Mouse (Mus musculus): ENCODE measurements around the gene Cgrrf1.
"Not testable (repeated sequence)": the region's sequence is repeated elsewhere in the genome, so short reads cannot be mapped to it uniquely, and the experiment has no call there.

Cgrrf1 gene

DNA sequence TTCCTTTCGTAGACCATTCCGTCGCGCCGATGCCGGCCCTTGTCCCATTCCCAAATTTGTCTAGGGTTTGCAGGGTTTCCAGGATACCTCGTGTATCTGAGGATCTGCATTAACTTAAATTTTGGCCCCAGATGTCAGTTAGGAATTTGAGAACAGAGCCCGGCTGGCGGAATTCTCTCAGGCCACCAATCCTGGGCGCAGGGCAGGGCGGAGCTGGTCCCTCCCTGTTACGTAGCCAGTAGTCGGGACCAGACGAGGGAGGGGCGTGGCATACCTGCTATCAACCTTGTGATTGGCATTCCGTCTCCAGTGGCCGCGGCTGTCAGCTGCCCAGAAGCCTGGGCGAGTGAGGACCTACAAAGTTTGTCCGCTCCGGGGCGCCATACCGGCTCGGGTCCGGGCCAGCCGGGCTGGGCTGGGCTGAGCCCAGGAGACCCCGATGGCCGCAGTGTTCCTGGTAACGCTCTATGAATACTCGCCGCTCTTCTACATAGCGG lies at the start of gene Cgrrf1:
Cgrrf1 (plus strand) TSS at position 289 of the 497 bp plus-strand sequence.
- DNase-seq (ENCODE audit: low spot score), result peak; percentile 99

DNA sequence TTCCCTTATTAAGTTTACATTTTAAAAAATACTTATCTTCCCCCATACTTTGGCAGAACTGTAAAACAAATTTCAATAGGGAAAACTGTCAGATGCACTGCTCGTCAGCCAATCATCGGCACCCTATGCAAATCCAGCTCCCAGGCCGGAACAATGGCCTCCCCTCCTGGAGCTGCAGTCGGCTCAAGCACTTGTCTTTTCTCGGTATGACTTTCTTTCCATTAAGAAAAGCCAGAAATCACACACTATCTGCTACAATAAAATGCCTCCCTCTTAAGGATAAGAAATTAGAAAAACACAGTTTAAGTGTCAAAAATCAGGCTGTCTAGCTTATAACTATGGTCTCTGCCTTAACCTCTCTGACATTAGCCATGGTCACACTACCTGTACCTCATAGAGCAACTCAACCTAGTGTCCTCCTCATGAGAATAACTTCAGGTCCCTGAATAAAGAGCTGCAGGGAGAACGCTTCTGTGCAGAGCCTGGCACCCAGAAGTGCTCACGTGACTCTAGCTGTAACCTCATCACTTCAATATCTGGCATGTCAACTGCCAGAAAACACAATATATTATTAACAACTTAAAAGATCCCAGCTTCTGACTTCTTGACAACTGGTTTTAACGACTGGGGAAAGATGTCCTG lies 49.6 kb upstream of the Cgrrf1 start:
- no peak for DNase-seq (ENCODE audit: low spot score)

DNA sequence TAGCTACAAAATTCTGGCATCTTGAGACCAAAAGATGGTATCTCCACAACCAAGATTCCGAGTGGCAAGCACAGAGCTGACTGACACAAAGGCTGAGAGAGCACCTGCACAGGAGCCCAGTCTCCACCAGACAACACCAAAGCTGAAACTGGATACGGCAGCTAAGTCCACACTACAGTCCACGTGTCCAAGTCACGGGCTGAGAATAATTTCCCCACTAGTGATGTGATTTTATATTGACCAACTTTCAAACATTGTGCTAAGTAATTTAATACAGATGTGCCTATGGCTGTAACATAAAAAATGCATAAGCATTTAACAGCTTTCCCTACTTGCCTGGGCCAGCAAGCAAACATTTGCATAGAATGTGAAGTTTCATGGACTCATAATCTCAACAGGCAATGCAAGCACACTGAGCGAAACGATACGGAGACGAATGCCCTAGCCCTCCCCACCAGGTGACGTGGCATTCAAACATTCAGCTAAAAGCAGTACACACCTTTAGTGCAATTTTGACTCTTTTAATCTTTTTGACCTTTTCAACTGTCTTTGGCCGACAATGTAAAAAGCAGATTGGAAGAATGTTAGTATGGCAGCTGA lies 48.5 kb upstream of the Cgrrf1 start:
- no peak for DNase-seq (ENCODE audit: low spot score)

DNA sequence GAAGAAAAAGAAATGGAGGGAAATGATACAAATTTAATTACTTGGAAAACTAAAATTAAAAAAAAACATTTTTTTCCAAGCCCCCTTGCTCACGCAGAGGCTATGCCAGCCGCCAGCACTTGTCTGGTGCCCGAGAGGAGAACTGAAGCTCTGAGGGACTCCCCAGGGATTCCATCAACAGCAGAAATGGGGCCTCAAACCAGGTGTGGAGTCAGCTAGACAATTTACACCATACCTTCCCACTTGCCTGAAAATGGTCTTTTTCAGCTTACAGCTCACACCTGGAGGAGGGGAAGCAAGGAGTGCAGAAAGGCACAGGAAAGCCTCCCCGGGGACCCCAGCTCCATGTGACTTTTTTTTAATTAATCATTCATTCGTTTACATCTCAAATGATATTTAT lies 46.7 kb upstream of the Cgrrf1 start:
- DNase-seq (ENCODE audit: low spot score), result no peak

DNA sequence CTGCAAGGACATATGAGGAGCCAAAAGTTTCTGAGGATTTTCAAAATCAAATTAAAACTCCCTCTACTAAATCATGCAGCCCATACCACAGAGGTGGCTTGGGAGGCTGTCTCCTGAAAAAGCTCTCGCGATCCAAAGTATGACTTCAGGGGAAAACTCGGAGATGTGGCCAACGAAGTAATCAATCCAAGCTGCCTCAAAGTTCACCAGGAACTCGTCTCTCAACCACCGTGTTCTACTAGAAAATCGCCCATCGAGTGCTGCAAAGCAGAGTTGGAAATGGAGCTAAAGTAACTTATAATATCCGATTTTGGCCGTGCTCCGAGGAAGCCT lies 44.5 kb upstream of the Cgrrf1 start:
- no peak for DNase-seq (ENCODE audit: low spot score)

DNA sequence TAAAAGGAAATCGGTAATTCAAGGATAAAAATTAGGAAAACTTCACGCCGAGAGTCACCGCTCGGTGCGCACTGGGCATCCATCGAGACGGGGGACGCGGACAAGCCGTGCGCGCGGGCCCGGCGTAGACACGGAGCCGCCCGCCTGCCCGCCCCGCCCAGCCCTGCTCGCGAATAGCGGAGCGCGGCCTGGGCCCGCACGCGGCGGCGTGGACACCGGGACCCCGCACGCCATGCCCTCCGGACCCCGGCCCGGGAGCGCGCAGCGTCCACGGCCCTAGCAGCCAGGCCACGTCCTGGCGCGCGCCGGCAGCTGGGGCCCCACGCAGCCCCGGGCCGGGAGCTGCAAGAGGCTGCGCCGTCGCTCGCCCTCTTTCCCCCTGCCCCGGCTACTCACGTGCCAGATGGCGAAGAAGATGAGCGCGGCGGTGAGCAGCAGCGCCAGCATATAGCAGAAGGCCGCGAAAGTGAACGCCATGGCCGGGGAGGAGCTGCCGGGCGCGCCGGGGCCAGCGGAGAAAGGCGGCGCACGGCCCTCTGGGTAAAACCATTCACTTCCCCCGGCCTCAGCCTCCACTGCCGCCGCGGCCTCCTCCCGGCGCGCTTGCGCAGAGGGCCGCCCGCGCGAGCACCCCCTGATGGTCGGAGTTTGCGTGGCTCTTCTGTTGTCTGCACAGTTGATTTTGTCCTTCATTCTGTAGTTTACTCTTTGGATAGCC lies 44.0 kb upstream of the Cgrrf1 start, which contains the start of gene Cnih1:
Cnih1 (minus strand) TSS at position 625 of the 718 bp plus-strand sequence.
- DNase-seq (ENCODE audit: low spot score), result peak; percentile 89

DNA sequence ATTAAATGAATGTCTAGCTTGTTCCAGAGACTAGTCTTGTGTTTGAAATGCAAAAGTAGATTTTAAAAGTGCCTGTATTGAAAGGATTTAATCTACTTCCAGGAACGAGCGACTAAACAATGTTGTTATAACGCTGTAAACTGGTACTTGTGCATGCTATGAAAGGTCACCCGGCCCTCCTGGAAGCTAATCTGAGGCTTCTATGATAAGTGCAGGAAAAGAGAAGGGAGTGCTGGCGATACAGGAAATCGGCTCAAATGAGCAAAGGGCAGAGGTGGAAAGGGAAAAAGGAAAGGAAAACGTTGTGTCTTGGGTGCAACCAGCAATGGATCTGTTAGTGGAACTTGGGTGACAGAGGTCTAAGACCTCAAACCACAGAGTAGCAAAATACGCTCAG lies 43.4 kb upstream of the Cgrrf1 start:
- DNase-seq (ENCODE audit: low spot score), result no peak

DNA sequence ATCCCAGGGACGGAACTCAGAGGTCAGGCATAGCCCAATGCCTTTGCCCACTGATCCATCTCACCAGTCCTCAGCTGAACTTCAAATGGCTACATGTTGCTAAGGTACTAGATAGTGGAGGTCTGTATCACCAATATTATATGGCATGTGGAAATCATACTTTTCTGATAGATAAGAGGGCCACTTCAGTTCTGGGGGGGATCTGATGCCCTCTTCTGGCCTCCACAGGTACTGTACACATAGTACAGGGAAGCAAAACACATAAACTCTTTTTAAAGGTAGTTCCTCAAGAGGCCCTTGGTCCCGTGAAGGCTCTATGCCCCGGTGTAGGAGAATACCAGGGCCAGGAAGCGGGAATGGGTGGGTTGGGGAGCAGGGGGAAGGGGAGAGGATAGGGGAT lies 41.6 kb upstream of the Cgrrf1 start:
- DNase-seq (ENCODE audit: low spot score), result no peak

DNA sequence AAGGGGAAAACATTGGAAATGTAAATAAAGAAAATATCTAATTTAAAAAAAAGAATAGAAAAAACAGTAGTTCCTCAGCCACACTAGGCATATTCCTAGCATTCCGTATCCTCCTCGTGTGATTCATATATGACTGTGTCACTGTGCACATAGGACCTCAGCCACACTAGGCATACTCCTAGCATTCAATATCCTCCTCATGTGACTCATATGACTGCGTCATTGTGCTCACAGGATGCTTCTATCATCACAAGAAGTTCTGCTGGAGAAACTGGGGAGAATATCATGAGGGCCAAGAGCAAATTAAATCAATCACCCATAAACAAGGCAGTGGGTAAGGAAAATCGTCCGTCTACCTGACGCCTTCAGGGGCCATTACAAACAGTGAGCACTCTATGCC lies 41.2 kb upstream of the Cgrrf1 start:
- no peak for DNase-seq (ENCODE audit: low spot score)

DNA sequence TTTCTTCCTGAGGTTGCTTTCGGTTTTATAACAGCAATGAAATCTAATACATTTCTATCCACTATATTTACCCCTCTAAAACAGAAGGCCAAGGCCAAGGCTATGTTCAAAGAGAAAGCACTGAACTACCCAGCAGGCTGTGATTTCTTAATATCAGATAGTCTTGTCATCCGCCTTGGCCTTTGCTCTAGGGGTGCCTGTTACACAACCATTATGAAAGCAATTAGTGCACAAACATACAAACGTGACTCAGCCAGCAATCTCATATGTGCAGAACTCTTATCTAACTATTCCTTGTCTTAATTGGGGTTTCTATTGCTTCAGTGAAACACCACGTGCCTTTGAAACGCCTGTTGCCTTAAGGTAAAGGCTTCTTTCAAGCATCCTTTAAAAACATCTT lies 37.8 kb upstream of the Cgrrf1 start:
- peak; percentile 39 for DNase-seq (ENCODE audit: low spot score)

DNA sequence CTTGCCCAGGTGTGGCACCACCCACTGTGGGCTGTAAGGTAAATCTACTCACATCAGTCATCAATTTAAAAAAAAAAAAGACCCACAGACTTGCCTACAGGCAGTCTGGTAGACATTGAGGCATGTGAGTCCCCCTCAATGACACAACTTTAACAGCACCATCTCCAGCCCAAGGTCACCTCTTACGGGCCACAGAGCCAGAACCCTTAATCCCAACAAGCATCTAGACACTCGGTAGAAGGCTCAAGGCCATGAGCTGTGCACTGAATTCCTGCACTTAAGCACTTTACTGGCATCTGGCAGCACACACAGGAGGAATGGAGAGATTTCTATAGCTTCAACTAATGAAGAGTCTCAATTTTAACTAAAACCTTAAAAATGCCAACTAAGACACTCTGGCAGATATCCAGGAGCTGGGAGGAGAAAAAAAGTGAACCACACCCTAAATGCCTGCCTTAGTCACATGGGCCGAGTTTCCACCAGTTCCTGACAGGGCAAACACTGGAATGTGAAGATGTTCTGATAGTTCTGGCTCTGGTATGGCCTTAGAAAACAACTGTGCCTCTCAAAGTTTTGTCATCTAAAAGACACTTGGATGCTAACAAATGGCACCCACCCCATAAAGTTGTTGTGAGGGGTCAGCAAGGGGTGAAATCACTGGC lies 31.1 kb upstream of the Cgrrf1 start:
- DNase-seq (ENCODE audit: low spot score), result peak; percentile 21

DNA sequence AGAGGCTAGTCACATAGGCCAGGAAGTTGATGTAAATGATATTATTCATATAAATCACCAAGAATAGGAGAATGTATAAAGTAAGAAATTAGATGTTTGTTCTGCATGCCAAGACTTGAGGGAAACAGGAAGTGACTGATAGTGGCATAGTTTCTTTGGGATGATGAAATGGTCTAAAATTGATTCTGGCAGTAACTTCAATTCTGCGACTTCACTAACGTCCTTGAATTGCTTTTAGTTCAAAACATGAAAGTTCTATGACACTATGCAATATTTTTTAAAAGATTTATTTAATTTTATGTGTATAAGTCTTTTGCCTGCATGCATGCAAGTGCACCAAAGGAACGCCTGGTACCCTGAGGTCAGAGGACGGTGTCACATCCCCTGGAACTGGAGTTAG lies 28.7 kb upstream of the Cgrrf1 start:
- no peak for DNase-seq (ENCODE audit: low spot score)

DNA sequence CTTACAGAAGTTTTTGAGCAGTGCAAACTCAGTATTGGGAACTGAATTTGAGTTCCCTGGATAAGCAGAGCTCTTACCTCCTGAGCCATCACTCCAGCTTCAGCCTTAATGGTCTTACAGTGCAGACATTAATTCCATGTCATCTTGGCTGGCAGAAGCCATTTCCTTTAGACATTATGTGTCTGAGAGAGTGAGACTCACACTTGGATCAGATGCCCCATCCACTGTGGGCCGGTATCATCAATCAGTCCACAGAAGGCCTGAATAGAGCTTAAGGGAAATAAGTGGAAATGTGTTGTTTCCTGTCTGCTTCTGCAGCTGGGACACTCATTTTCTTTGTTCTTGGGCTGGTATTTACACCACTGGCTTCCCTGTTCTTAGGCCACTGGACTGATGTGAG lies 28.1 kb upstream of the Cgrrf1 start:
- peak; percentile 26 for DNase-seq (ENCODE audit: low spot score)

DNA sequence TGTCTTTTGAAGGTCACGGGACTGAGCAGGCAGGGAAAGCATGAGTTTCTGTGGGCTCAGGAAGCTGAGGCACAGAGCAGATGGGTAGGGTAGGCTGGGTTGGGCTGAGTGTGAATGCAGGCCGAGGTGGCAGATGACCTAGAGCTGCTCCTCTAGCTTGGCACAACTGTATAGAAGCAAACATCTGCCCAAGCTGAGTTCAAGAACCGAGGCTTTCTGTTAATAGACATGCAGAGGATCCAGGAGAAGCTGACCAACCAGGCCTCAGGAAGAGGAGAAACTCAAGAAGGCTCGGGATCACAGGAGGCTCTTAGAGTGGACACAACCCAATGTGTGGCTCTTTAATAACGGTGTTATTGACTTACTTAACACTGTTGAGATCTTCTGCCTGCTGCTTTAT lies 25.7 kb upstream of the Cgrrf1 start:
- DNase-seq (ENCODE audit: low spot score), result no peak

DNA sequence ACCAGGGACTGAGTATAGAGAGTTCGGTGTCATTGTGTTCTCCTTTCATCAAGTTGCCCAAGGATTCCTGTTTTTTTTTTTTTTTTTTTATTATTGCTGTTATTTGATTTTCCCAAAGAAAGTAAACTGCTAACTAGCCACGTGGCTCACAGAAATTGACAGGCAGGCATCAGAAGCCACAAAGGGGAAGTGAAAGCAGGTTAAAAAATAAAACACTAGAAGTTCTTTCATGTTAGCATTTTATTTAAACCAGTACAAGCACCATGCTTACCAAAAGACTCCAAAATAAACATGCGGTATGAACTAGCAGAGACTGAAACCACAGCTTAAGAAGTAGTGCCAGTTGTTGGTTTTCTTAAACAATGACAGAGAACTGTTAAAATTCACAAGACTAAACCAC lies 24.0 kb upstream of the Cgrrf1 start:
- peak; percentile 36 for DNase-seq (ENCODE audit: low spot score)

DNA sequence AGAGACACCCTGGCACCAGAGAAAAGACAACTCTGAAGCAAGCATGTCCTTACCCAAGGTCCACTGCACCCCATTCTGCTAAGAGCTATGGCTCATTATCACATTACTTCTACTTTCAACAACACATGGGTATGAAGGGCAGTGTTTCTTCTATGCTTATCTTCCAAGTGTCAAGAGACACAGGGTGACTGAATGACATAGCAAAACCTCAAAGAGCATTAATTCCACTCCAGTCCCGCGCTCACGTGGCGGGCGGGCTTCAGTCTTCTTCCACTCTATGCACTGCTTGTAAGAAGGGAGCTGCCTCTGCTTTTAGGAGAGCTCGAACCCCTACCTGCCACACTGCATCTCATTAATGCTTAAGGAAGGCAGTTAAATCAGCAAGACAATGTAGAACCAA lies 16.3 kb upstream of the Cgrrf1 start:
- DNase-seq (ENCODE audit: low spot score), result no peak

DNA sequence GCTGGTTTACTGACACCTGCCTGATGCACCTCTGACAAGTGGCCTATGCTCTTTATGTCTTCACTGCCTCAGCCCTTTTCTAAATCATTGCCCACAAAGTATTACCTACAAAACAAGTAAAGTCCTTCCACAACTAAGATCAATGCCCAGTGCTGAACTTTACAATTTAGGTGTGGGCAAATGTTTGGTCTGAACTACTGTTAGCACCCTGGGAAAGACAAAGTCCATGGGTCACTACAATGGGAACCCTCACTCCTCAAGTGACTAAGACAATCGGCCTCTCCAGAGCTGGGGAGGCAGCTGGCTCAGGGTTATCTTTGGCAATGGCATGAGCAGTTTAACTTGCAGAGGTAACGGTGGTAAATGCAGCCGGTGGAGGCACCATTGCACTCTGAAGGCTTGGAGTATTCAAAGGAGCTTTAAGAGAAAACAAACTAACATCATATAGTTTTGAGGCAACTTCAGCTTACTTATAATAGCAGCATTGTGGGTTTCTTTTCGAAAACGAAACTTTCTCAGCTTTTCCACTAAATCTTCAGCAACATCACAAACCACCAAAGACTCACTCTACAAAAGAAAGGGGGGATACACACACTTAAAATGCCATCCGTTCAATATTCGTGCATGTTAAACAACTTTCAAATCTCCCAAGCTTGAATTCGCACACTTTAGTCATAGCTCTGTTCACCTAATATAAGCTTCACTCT lies 14.9 kb upstream of the Cgrrf1 start:
- no peak for DNase-seq (ENCODE audit: low spot score)

DNA sequence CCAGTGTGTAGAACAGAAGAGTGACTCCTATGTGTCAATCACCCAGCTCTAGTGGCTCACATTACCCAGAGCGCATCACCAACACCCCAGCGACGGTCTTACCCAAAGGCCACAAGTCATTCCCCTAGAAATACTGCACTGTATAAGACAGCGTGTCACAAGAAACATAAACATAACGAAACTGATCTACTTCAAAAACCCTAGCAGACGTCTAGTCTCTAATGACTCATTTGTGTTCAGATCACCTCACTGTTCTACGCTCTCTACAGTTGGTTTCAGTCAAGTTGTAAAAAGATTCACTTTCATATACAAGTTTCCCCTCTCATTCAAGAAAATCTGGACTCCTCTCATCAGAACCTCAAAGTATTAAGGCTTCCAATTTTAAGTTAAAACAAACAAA lies 13.2 kb upstream of the Cgrrf1 start:
- no peak for DNase-seq (ENCODE audit: low spot score)

DNA sequence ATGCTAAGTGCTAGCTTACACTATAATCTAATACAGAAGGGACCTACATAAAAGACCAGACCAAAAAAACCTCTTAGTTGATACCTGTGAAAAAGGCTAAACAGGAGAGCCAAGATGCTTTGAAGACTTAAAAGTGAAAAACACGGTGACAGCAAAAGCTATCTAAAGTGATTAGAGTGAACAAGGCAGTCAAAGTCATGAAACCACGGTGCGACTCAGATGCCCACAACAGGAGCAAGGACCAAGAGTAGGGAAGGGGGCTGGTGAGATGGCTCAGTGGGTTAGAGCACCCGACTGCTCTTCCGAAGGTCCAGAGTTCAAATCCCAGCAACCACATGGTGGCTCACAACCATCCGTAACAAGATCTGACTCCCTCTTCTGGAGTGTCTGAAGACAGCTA lies 12.0 kb upstream of the Cgrrf1 start:
- not testable (repeated sequence) for DNase-seq (ENCODE audit: low spot score)

DNA sequence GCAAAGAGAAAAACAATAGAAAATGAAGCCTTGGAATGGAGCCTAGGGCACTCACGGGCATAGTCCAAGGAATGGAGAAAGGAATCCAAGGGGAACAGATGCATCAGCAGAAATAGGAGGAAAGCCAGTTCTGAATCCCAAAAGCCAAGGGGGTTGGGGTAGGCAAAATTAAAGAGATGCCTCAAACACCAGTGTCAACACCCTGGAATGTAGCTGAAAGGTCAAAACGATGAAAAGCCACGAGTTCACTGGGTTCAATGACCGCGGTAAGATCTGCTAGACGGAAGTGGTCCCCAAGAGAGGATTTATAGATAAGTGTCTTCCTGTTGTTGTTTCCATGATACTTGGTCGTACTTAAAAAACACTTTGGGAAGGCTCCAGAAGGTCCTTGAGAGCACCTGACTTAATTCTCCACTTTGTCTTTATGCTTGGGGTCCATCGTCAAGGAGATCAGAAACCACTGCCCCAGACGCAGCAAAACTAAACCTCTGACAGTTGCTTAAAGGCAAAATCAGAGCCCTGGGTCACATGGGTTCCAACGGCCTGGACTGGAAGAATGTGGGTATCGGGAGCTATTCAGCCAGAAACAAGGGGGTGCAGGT lies 10.6 kb upstream of the Cgrrf1 start:
- DNase-seq (ENCODE audit: low spot score), result peak; percentile 18

DNA sequence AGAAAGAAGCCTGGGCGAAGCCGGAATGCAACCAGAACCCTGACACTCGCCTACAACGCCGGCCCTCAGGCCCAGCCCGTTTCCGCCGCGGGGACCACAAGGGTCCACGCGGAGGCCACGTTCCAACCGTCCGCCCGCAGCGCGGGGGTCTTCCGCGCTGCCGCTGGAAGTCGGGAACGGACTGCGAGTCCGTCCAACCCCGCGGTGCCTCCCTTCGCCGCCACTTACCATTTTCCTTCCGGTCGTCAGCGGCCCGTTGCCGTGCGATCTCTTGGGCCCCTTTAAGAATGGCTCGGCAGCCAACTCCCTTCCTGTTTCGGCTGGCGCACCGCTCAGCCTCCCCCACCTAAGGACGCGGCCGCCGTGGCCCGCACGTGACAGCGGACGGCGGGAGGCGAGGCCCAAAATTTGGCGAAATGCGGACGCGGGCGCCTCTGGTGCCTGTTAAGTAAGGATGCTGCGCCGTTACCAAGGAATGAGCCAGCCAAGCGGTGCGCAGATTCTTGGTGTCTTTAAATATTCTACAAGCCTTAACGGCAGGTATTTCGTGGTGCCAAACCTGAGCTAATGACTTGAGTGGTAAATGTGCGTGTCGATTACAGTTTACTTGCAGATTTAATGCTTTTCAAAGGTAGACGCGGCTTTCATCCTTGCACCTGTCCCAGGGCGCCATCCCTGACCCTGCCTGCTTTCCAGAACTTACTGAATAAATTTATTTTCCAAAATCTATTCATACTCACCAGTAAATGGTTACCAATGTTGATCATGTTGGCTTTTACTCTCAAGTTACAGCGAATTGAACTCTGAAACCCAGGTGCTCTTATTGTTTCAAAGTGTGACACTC lies 9.8 kb upstream of the Cgrrf1 start, which contains the start of gene Gmfb:
Gmfb (minus strand) TSS at position 370 of the 844 bp plus-strand sequence.
- peak; percentile 97 for DNase-seq (ENCODE audit: low spot score)

All from lung, postnatal 25 days (tissue).